Mouse (Mus musculus): ENCODE measurements around the gene Ttll10. TPM values are rescaled to one million over a fixed set of nuclear protein-coding genes. Genes with fewer than 3 reads are reported as not detected.

Ttll10 gene
- polyA plus RNA-seq, 1 experiment from 2014 or later = 0.33 TPM

GRCm38 (mm10) chr4:156070716-156071115 lies 11.5 kb upstream of the Ttll10 start:
- 49% methylated on average over 2 of the region's 2 CpGs for WGBS
- no peak overlapping the region for H3K4me3 ChIP-seq (ENCODE audit: low read depth, low read length)
- H3K36me3 ChIP-seq (ENCODE audit: control insufficient read depth, insufficient read depth, low read length) = no peaks in the 10 kb centered on the region
- ATAC-seq (ENCODE audit: insufficient number of reproducible peaks, low FRiP score, low TSS enrichment, low read depth) = no peak
- no peak overlapping the region for H3K27ac ChIP-seq (replicated peaks; ENCODE audit: low read depth, low read length)
- H3K9me3 ChIP-seq (ENCODE audit: control insufficient read depth, low read length) = no peaks in the 10 kb centered on the region
- no peak overlapping the region for H3K4me2 ChIP-seq (ENCODE audit: low read depth, severe bottlenecking)
- H3K4me1 ChIP-seq (ENCODE audit: control insufficient read depth, insufficient read depth, low read length) = peaks cover 7% of the 10 kb centered on the region
- DNase-seq (ENCODE audit: low spot score) = peak; percentile 38
- no peak overlapping the region for H3K9ac ChIP-seq (ENCODE audit: low read length)
- H3K27me3 ChIP-seq (ENCODE audit: control insufficient read depth, insufficient read depth, low read length) = no peaks in the 10 kb centered on the region

GRCm38 (mm10) chr4:156070276-156070675 lies 11.1 kb upstream of the Ttll10 start:
- WGBS = 68% methylated on average over 6 of the region's 6 CpGs
- Histone ChIP-seq H3K4me2 (ENCODE audit: low read depth, severe bottlenecking) (no peak overlapping the region), H3K9me3 (ENCODE audit: control insufficient read depth, low read length) (no peaks in the 10 kb centered on the region), H3K4me1 (ENCODE audit: control insufficient read depth, insufficient read depth, low read length) (peaks cover 7% of the 10 kb centered on the region), H3K36me3 (ENCODE audit: control insufficient read depth, insufficient read depth, low read length) (no peaks in the 10 kb centered on the region), H3K9ac (ENCODE audit: low read length) (no peak overlapping the region), H3K27ac (replicated peaks; ENCODE audit: low read depth, low read length) (no peak overlapping the region; the same call in 1 of the 2 replicates), H3K4me3 (ENCODE audit: low read depth, low read length) (no peak overlapping the region), H3K27me3 (ENCODE audit: control insufficient read depth, insufficient read depth, low read length) (no peaks in the 10 kb centered on the region)
- DNase-seq (ENCODE audit: low spot score) = no peak
- no peak for ATAC-seq (ENCODE audit: insufficient number of reproducible peaks, low FRiP score, low TSS enrichment, low read depth)

GRCm38 (mm10) chr4:156069701-156070100 lies 10.5 kb upstream of the Ttll10 start:
- Histone ChIP-seq H3K9ac (ENCODE audit: low read length) (no peak overlapping the region), H3K27me3 (ENCODE audit: control insufficient read depth, insufficient read depth, low read length) (no peaks in the 10 kb centered on the region), H3K9me3 (ENCODE audit: control insufficient read depth, low read length) (no peaks in the 10 kb centered on the region), H3K4me1 (ENCODE audit: control insufficient read depth, insufficient read depth, low read length) (peaks cover 7% of the 10 kb centered on the region), H3K36me3 (ENCODE audit: control insufficient read depth, insufficient read depth, low read length) (no peaks in the 10 kb centered on the region), H3K27ac (replicated peaks; ENCODE audit: low read depth, low read length) (no peak overlapping the region), H3K4me3 (ENCODE audit: low read depth, low read length) (no peak overlapping the region), H3K4me2 (ENCODE audit: low read depth, severe bottlenecking) (no peak overlapping the region)
- ATAC-seq (ENCODE audit: insufficient number of reproducible peaks, low FRiP score, low TSS enrichment, low read depth) (no peak), DNase-seq (ENCODE audit: low spot score) (no peak)
- 91% methylated on average over 8 of the region's 8 CpGs for WGBS

- Histone ChIP-seq H3K27me3 (ENCODE audit: control insufficient read depth, insufficient read depth, low read length) (no peaks in the 10 kb centered on the region), H3K4me3 (ENCODE audit: low read depth, low read length) (no peak overlapping the region), H3K4me2 (ENCODE audit: low read depth, severe bottlenecking) (no peak overlapping the region), H3K36me3 (ENCODE audit: control insufficient read depth, insufficient read depth, low read length) (no peaks in the 10 kb centered on the region), H3K4me1 (ENCODE audit: control insufficient read depth, insufficient read depth, low read length) (peaks cover 7% of the 10 kb centered on the region), H3K27ac (replicated peaks; ENCODE audit: low read depth, low read length) (no peak overlapping the region), H3K9me3 (ENCODE audit: control insufficient read depth, low read length) (no peaks in the 10 kb centered on the region), H3K9ac (ENCODE audit: low read length) (no peak overlapping the region)
- no peak for DNase-seq (ENCODE audit: low spot score)
- WGBS = 66% methylated on average over 5 of the region's 5 CpGs
- no peak for ATAC-seq (ENCODE audit: insufficient number of reproducible peaks, low FRiP score, low TSS enrichment, low read depth)
Measured at GRCm38 (mm10) chr4:156067256-156067949, 8.2 kb upstream of the Ttll10 start.

- 83% methylated on average over 10 of the region's 10 CpGs for WGBS
- H3K27ac ChIP-seq (replicated peaks; ENCODE audit: low read depth, low read length) = no peak overlapping the region
- ATAC-seq (ENCODE audit: insufficient number of reproducible peaks, low FRiP score, low TSS enrichment, low read depth) = no peak
Measured at GRCm38 (mm10) chr4:156065156-156065894, 6.1 kb upstream of the Ttll10 start.

GRCm38 (mm10) chr4:156064510-156064897 lies 5.3 kb upstream of the Ttll10 start:
- Histone ChIP-seq H3K9me3 (ENCODE audit: control insufficient read depth, low read length) (no peaks in the 10 kb centered on the region), H3K9ac (ENCODE audit: low read length) (no peak overlapping the region), H3K4me2 (ENCODE audit: low read depth, severe bottlenecking) (no peak overlapping the region), H3K4me3 (ENCODE audit: low read depth, low read length) (no peak overlapping the region), H3K27ac (replicated peaks; ENCODE audit: low read depth, low read length) (no peak overlapping the region), H3K4me1 (ENCODE audit: control insufficient read depth, insufficient read depth, low read length) (0 out of 2 replicates have a peak, but pooled peaks cover 3% of the 10 kb centered on the region), H3K27me3 (ENCODE audit: control insufficient read depth, insufficient read depth, low read length) (no peaks in the 10 kb centered on the region), H3K36me3 (ENCODE audit: control insufficient read depth, insufficient read depth, low read length) (no peaks in the 10 kb centered on the region)
- DNase-seq (ENCODE audit: low spot score) (no peak), ATAC-seq (ENCODE audit: insufficient number of reproducible peaks, low FRiP score, low TSS enrichment, low read depth) (no peak)
- 84% methylated on average over 9 of the region's 9 CpGs for WGBS

More at GRCm38 (mm10) chr4:156065156-156065894, 6.1 kb upstream of the Ttll10 start:
- Histone ChIP-seq H3K4me2 (ENCODE audit: low read depth, severe bottlenecking) (no peak overlapping the region), H3K4me3 (ENCODE audit: low read depth, low read length) (no peak overlapping the region), H3K27me3 (ENCODE audit: control insufficient read depth, insufficient read depth, low read length) (no peaks in the 10 kb centered on the region), H3K36me3 (ENCODE audit: control insufficient read depth, insufficient read depth, low read length) (no peaks in the 10 kb centered on the region), H3K9ac (ENCODE audit: low read length) (no peak overlapping the region), H3K4me1 (ENCODE audit: control insufficient read depth, insufficient read depth, low read length) (peaks cover 3% of the 10 kb centered on the region), H3K9me3 (ENCODE audit: control insufficient read depth, low read length) (no peaks in the 10 kb centered on the region)
- no peak for DNase-seq (ENCODE audit: low spot score)

- Histone ChIP-seq H3K9me3 (ENCODE audit: control insufficient read depth, low read length) (no peaks in the 10 kb centered on the region), H3K36me3 (ENCODE audit: control insufficient read depth, insufficient read depth, low read length) (no peaks in the 10 kb centered on the region), H3K4me1 (ENCODE audit: control insufficient read depth, insufficient read depth, low read length) (0 out of 2 replicates have a peak, but pooled peaks cover 3% of the 10 kb centered on the region), H3K27ac (replicated peaks; ENCODE audit: low read depth, low read length) (no peak overlapping the region), H3K4me2 (ENCODE audit: low read depth, severe bottlenecking) (no peak overlapping the region), H3K9ac (ENCODE audit: low read length) (no peak overlapping the region), H3K4me3 (ENCODE audit: low read depth, low read length) (no peak overlapping the region), H3K27me3 (ENCODE audit: control insufficient read depth, insufficient read depth, low read length) (no peaks in the 10 kb centered on the region)
- WGBS = 12% methylated on average over 4 of the region's 4 CpGs
- ATAC-seq (ENCODE audit: insufficient number of reproducible peaks, low FRiP score, low TSS enrichment, low read depth) = no peak
- no peak for DNase-seq (ENCODE audit: low spot score)
Measured at GRCm38 (mm10) chr4:156063861-156064509, 4.8 kb upstream of the Ttll10 start.

- H3K27ac ChIP-seq (replicated peaks; ENCODE audit: low read depth, low read length) = no peak overlapping the region
- H3K9ac ChIP-seq (ENCODE audit: low read length) = no peak overlapping the region
- H3K4me3 ChIP-seq (ENCODE audit: low read depth, low read length) = no peak overlapping the region
- 0 out of 2 replicates have a peak, but pooled peaks cover 3% of the 10 kb centered on the region for H3K4me1 ChIP-seq (ENCODE audit: control insufficient read depth, insufficient read depth, low read length)
- 19% methylated on average over 10 of the region's 10 CpGs for WGBS
- H3K4me2 ChIP-seq (ENCODE audit: low read depth, severe bottlenecking) = no peak overlapping the region
- peak; percentile 42 for DNase-seq (ENCODE audit: low spot score)
- H3K36me3 ChIP-seq (ENCODE audit: control insufficient read depth, insufficient read depth, low read length) = no peaks in the 10 kb centered on the region
- ATAC-seq (ENCODE audit: insufficient number of reproducible peaks, low FRiP score, low TSS enrichment, low read depth) = peak; percentile 70
- no peaks in the 10 kb centered on the region for H3K27me3 ChIP-seq (ENCODE audit: control insufficient read depth, insufficient read depth, low read length)
- no peaks in the 10 kb centered on the region for H3K9me3 ChIP-seq (ENCODE audit: control insufficient read depth, low read length)
Measured at GRCm38 (mm10) chr4:156059713-156060112, 499 bp upstream of the Ttll10 start.
